Mouse (Mus musculus): ENCODE results near the gene Coro2b. TPM values are rescaled to one million over a fixed set of nuclear protein-coding genes. Genes with fewer than 3 reads are reported as not detected.

The Coro2b gene
- total RNA-seq, 2 experiments from 2014 or later: 10.6 to 12.4 TPM

DNA sequence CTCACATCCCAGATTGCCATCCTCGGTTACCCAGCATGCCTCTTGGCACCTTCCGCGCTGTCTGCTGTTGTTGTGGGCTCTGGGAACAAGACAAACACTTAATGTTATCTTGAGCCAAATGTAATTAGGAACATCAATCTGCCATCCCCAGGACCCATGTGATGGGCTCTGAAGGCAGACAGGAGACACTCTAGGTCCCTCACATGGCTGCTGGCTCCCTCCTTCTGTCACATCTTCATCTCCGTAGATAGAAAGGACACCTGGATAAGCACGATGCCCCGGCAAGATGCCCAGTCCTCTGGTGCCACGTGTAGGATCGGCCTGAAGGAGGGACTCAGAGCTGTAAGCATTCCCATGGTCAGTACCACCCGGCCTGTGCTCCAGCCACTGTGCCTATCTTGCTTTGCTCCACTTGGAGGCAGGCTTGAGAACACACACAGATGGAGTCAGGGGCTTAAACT is 2.4 kb upstream of the Coro2b start:
- DNase-seq: no peak

- DNase-seq: no peak
Measured at GRCm38 (mm10) chr9:62537941-62538340, 1.1 kb upstream of the Coro2b start.

DNA sequence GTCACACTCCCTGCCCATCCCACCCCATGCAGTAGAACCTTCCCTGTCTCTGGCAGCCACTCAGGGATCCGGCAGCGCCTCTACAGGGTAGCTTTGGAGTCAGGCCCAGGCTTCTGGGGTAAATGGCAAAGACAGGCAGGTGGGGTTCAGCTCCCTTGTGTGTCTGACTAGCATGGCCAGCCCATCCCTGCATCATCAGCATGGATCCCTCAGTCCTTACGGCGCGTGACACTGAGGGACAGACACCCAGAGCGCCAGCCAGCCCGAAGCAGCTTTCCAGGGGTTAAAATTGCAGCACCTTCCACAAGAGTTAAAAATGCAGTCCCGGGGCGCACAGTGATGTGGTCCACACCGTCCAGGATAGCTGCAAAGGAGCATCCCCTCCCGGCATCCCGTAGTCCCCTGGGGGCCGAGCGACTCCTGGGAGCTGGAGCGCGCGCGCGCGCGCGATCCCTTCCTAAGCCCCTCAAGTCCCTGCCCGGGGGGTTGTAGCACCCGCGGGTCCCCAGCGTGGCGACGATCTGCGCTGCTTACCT is 657 bp downstream of the Coro2b start:
- no peak for DNase-seq

GRCm38 (mm10) chr9:62535566-62535965 is 1.3 kb downstream of the Coro2b start:
- DNase-seq: no peak

GRCm38 (mm10) chr9:62534691-62535090 is 2.2 kb downstream of the Coro2b start:
- no peak for DNase-seq

- no peak for DNase-seq
Measured at GRCm38 (mm10) chr9:62534158-62534557, 2.7 kb downstream of the Coro2b start.

DNA sequence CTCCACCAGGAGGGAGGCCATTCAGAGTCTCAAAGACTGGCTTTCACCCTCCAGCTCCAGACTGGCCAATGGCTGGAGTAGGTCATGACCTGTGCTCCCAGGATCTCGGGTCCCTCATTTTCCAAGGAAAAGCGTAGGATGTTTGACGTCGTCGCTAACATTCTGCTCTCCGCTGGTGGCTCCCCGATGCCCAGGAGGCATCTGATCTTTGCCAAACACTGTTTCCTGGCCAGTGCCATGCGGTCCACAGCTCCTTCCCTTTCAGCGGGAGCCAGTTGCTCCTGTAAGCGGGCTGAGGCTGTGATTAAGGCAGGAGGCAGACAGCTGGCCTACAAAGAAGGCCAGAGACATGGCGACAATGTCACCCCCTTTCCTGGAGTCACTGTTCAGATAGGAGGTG is 4.0 kb downstream of the Coro2b start:
- no peak for DNase-seq

DNA sequence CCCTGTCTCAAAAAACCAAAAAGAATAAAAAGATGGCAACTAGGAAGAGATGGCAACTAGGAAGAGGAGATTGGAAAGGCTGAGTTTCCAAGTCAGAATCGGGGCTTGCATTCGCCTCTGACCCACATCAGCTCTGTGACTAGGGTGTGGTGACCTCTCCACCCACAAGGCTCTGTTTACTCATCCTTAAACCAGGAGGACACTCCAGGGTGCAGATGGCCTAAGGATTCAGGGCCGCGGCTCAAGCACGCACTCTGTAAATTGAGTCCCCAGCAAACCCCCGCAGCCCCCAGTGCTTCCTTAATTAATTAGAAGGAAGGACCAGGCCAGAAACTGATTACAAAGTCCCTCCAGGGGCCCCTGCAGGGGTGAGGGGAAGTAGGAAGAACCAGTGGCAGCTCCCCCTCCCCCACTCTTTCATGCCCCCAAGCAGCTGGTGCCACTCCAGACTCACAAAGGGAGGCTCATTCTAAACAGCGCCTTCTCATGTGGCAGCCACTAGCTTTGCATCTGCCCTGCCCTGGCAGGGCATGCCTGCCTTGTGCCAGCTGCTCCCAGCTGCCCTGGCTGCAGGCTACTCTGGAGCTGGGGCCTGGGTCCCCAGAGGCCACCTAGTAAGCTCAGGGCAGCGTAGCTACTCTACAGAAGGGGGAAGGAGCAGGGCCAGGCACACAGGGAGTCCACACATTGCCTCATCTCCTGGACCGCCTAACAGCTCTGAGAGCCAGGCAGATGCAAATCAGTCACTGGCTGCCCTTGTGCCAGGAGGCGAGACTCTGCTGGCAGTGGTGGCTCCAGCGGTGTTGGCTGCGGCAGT is 5.2 kb downstream of the Coro2b start:
- peak; percentile 59 for DNase-seq

DNA sequence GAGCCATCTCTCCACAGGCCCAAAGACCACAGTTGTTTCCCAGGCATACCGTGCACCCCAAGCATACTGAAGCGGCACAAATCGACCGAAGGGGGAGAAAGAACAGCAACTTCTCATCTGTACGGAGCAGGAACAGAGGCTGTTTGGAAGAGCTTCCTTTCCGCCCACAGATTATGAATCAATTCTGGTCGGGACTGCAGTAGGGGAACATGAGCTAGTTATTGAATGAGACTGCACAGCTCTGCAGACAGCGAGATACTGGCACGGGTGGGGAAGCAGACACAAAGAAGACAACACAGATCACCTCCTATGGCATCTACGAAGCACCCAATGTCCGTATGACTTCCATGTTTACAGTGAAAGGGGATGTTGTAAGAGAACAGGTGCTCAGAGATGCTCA is 8.3 kb downstream of the Coro2b start:
- DNase-seq: no peak

DNA sequence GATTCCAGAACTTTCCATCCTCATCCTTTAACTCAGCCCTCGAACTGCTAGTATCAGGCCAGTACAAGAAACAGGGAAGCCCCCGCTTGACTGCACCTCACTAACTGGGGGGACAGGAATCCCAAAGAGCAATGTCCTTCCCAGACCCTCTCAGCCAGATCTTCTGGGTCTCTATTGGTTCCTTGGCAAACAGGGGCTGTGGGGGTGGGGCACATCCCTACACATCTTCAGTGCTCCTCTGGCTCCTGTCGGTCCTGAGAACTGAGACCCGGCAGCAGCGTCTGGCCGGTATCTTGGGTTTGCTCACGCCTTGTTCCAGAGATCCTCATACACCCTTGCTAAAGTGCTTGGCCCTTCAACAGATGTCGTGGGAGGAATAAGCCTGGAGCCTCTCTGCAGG is 10.0 kb downstream of the Coro2b start:
- no peak for DNase-seq

GRCm38 (mm10) chr9:62526451-62526850 is 10.4 kb downstream of the Coro2b start:
- DNase-seq: no peak

DNA sequence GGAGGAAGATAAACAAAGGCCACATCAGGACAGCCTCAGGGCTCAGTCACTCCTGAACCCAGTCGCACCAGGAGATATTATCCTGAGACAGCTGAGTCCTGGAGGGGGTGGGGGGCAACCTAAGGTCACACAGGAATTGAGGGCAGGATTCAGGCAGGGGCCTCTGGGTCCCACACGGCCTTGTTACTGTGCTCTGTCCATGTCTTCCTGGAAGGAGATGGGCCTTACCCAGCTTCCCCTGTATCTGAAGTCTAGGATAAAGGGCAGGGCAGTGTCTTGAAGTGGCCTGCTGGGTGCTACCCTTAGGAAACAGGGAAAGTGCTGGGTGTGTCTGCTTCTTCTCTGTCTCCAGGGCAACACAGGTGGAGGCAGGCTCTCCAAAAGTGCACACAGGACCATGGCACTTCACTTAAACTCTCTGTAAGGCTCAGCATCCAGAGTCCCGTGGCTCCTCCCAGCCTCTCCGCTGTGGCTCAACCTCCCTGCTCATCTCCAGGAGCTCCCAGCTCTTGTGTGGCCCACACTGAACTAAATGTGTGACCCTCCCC is 12.0 kb downstream of the Coro2b start:
- DNase-seq: no peak

- no peak for DNase-seq
Measured at GRCm38 (mm10) chr9:62522791-62523471, 13.9 kb downstream of the Coro2b start.

DNA sequence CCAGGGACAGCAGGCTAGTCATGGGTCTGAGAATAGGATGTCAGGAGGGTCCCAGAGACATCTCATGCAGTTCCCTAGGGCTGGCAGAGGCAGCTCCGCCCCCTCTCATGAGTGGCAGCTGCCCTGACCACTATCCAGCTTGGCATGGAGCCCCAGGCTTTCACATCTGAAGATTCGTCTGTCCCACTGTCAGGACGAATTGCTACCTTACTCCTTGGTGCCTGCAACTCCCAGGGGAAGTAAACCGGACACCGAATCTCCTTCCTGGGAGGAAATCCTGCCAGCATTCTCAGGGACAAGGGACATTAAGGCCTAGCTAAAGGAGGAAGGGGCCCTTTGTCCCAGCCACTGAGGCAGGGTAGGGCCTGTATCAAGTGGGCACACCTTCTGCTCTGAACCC is 14.6 kb downstream of the Coro2b start:
- no peak for DNase-seq

DNA sequence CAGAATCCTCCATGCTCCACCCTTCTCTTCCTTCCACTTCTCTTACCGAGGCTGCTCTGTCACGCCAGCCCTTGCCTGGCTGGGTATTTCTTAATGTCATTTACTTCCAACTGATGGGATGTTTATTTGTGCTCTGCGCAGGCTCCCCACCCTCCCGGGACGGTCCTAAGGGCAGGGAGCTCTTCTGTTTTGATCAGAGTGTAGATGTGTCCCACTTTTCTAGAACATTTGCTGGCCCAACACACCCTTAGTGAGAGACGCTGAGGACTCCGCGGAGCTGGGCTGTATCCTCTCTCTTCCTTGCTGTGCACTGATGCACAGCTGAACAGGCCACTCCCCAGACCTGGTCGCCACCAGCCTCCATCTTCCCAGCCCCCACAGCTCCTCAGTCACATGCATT is 15.3 kb downstream of the Coro2b start:
- DNase-seq: no peak

DNA sequence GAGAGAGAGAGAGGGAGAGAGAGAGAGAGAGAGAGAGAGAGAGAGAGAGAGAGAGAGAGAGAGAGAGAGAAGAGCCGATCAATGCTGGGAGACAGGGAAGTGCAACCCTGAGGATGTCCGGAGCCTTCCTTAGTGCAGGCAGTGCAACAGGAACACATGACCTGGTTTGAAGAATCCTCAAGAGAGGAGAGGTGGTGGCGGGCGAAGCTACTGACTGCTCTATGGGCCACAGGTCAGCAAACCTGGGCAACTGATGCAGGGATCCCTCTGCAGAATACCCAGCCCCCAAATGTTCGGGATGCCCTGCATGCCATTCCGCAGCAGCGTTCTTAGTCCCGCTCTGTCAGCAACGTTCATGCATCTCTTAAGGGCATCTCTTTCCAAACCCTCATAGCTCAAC is 15.9 kb downstream of the Coro2b start:
- no peak for DNase-seq

- no peak for DNase-seq
Measured at GRCm38 (mm10) chr9:62519787-62520503, 16.9 kb downstream of the Coro2b start.

DNA sequence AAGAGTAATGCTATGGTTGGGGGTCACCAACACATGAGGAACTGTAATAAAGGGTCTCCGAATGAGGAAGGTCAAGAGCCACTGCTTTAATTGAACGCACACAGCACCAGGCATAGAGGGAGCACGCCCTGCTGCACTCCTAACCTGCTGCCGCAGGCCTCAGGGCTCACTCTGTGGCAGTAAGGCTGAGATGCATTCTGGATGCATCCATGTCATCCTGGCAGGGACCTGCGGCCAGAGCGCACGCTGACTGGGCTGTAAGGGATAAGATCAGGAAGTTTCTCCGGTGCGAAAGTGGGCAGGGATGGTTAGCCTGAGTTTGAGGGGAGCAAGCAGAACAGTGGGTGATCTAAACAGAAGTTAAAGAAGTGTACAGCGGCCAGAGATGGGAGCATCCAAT is 17.5 kb downstream of the Coro2b start:
- DNase-seq: no peak

DNA sequence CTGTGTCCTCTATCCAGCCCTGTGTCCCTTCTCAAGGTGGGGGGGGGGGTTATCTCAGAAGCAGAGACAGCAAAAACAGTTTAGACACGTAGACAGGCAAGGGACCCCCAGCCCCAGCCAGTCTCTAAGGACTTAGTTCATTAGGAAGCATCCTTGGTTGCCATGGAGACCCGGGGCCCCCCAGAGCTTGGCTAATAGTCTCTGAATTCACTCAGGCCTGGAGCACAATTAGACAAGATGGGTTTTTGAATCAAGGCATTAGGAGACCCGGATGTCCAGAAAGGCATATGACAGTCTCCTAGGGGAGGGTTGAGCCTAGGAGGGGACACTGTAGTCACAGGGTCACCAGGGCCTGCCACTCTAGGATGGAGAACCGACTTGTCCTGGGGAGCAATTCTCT is 18.3 kb downstream of the Coro2b start:
- DNase-seq: no peak

GRCm38 (mm10) chr9:62517112-62517957 is 19.5 kb downstream of the Coro2b start:
- no peak for DNase-seq

DNA sequence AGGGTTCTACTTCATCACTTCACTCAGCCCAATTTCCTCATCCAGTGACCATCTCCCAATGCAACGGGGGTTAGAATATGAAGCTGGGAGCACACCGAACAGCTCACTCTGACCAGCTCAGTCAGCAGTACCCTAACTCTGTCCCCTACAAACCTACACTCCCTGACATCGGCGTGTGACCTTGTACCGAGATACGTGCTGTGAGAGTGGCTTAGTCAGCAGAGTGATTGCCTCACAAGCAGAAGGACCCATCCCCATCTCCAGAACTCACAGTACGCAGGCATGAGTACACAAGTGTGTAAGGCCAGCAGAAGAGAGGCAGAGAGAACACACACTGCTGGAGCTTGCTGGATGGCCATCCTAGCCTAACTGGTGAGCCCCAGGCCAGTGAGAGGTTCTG is 21.7 kb downstream of the Coro2b start:
- no peak for DNase-seq

All from gastrocnemius, postnatal 10 days (tissue).